Mouse (Mus musculus) lung, adult 2 months (tissue): ENCODE data around the gene Zswim4. TPM values are rescaled to one million over a fixed set of nuclear protein-coding genes. Genes with fewer than 3 reads are reported as not detected.
A peak's percentile ranks its signal among the peaks of the same experiment; 100 is the strongest.

ENCODE experiments used
- DNase-seq: peaks from one replicate; pipeline ENCODE4 v3.0.0; 2022
- H3K4me1 ChIP-seq: fragments of 200-500 bp; 2 replicates; pipeline ENCODE4 v1.6.1; 2011; ENCODE audit warnings: low read length; ENCODE audit not compliant: control insufficient read depth, insufficient read depth
- H3K4me3 ChIP-seq: fragments of 200-500 bp; replicated peaks from 2 replicates; pipeline ENCODE3; 2011; ENCODE audit warnings: low read depth, mild to moderate bottlenecking, control low read depth, low read length; ENCODE audit errors: extremely low read depth
- CTCF ChIP-seq: fragments of 200-500 bp; IDR thresholded peaks from 2 replicates; pipeline ENCODE4 v1.5.1; 2011; ENCODE audit warnings: mild to moderate bottlenecking, low read length, control low read depth; ENCODE audit not compliant: insufficient read depth
- POLR2A ChIP-seq: fragments of 200-500 bp; IDR thresholded peaks from 2 replicates; pipeline ENCODE4 v1.6.1; 2011; ENCODE audit warnings: low read depth, mild to moderate bottlenecking, control low read depth, low read length, borderline replicate concordance; ENCODE audit errors: extremely low read depth
- WGBS: fragments of 180-500 bp; shearing (Covaris S2); methylation state at CpG from one replicate; pipeline ENCODE4 v1.1.7; 2018; 5-methylcytosine and 5-hydroxymethylcytosine counted together
- polyA plus RNA-seq: library from polyadenylated mRNA; depleted of rRNA; stranded (reverse); fragments of >200 nt; gene quantifications from 2 replicates; pipeline ENCODE4 v1.2.3, GENCODE M21; 2012

The Zswim4 gene
- polyA plus RNA-seq, 1 experiment, result 24.0 TPM

GRCm38 (mm10) chr8:84201545-84202245 is 35.2 kb downstream of the Zswim4 start:
- DNase-seq, result peak; percentile 89
- Histone ChIP-seq H3K4me1 (peaks cover 19% of the 10 kb centered on the region), H3K4me3 (peak overlapping the region; percentile 87)
- no peak for TF ChIP-seq CTCF
- TF ChIP-seq POLR2A, result peak; percentile 85
- WGBS, result 16% methylated on average over 15 of the region's 15 CpGs

GRCm38 (mm10) chr8:84200652-84201544 is 36.0 kb downstream of the Zswim4 start:
- Histone ChIP-seq H3K4me1 (peaks cover 19% of the 10 kb centered on the region), H3K4me3 (peak overlapping the region; percentile 87)
- DNase-seq, result peak; percentile 91
- TF ChIP-seq POLR2A, result peak; percentile 80
- TF ChIP-seq CTCF, result no peak
- WGBS, result 2% methylated on average over 66 of the region's 70 CpGs

DNA sequence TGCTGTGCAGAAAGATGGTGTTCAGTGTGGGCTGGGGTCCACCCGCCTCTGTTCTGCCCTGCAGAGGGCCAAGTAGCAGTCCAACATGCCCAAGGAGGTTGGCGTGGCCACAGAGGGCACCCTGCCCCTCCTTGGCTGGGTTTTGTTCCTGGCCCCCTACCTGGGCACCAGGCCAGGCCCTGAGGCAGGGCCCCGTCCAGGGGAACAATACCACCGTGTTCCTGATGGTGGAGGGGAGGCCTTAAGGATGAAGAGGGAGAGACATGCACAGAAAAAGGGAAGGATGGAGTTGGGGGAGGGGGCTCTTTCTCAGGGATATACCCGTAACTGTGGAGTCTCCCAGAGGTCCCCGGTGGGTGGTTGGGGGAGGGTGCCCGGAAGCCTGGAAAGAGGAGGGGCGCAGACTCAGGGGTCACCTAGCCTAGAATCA is 36.7 kb downstream of the Zswim4 start:
- 22% methylated on average over 8 of the region's 8 CpGs for WGBS
- TF ChIP-seq POLR2A, result no peak
- Histone ChIP-seq H3K4me3 (no peak overlapping the region), H3K4me1 (peaks cover 19% of the 10 kb centered on the region)
- DNase-seq, result no peak

DNA sequence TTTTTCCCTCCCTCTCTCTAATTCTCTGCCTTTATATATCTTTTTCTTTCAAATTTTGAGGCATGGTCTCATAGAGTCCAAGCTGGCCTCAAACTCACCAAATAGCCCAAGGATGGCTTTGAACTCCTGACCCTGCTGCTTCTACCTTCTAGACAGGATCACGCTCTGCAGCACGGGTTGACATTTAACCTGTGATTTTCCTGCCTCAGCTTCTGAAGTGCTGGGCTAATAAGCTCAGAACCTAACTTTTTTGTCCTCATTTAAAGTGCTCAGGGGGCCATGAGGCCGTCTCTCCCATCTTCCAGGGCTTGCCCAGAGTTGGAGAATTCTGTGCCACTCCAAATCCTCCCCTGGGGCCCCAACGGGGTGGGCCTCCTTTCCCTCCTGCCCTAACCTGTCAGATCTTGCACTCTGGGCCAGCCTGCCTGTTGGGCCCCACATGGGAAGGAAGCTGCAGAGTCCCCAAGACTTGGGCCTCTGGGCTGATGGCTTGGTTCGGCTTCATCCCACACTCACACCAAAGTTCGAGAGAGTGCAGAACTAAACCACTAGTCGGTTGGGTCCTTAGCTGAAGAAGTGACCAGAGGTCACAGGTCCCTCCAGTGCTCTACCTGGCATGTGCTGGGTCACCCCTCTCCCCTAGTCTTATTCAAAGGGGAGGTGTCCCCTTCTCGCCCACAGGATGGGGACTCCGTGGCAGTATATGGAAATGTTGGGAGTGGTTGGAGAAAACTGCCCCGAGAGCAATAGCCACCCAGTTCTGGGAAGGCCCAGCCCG is 37.3 kb downstream of the Zswim4 start:
- no peak overlapping the region for H3K4me3 ChIP-seq
- TF ChIP-seq CTCF (no peak), POLR2A (no peak)
- WGBS, result 51% methylated on average over 11 of the region's 11 CpGs
- DNase-seq, result no peak
- H3K4me1 ChIP-seq, result peaks cover 19% of the 10 kb centered on the region

- H3K4me3 ChIP-seq, result no peak overlapping the region
- WGBS, result 43% methylated on average over 4 of the region's 4 CpGs
- no peak for TF ChIP-seq POLR2A
- no peak for TF ChIP-seq CTCF
- peaks cover 16% of the 10 kb centered on the region for H3K4me1 ChIP-seq
- no peak for DNase-seq
Observed at GRCm38 (mm10) chr8:84198871-84199270, 38.0 kb downstream of the Zswim4 start.

GRCm38 (mm10) chr8:84197922-84198774 is 38.7 kb downstream of the Zswim4 start:
- 3% methylated on average over 30 of the region's 30 CpGs for WGBS
- peak overlapping the region; percentile 55 for H3K4me3 ChIP-seq
- peaks cover 16% of the 10 kb centered on the region for H3K4me1 ChIP-seq
- no peak for TF ChIP-seq CTCF
- TF ChIP-seq POLR2A, result peak; percentile 64
- peak; percentile 96 for DNase-seq

DNA sequence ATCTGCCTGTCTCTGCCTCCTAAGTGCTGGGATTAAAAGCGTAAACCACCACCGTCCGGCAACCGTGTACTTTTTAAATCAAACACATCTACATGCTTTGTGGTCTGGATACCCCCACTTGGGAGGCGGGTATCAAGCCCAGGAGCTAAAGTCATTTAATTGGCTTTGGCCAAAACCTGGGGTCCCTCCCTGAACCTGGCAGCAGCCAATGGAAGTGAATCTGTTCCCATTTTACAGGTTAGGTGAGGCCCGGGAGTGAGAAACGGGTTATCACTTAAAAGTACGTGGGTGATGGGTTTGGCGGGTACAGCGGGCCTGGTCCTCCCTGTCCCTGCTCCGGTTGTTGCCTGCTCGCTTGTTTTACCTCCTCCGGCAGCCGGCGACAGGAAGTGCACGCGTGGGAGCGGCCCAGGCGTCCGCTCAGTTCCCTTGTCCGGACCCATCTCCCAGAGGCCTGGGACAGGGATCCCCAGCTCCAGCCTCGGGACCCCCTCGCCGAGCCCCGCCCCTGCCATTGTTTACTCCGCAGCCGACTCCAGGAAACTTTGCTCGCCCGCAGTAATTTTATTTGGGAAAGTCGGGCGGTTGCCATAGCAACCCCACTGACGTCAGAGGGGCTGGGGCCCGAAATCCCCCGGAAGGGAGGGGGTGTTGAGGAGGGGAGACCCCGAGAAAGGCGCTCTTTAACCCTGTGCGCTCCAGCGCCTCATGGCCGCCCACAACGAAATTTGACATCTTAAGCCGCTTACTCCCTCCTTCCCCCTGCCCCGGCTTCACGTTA is 39.5 kb downstream of the Zswim4 start:
- TF ChIP-seq POLR2A, result peak; percentile 76; the same call in 1 of the 2 replicates
- TF ChIP-seq CTCF, result no peak
- Histone ChIP-seq H3K4me3 (peak overlapping the region; percentile 55), H3K4me1 (peaks cover 17% of the 10 kb centered on the region)
- 3% methylated on average over 43 of the region's 43 CpGs for WGBS
- peak; percentile 90 for DNase-seq

GRCm38 (mm10) chr8:84194224-84194743 is 42.6 kb downstream of the Zswim4 start:
- Histone ChIP-seq H3K4me1 (peaks cover 19% of the 10 kb centered on the region), H3K4me3 (no peak overlapping the region)
- no peak for TF ChIP-seq POLR2A
- TF ChIP-seq CTCF, result no peak
- DNase-seq, result no peak
- WGBS, result 72% methylated on average over 3 of the region's 3 CpGs
